Mouse (Mus musculus): ENCODE measurements around the gene Slc26a9.

DNA sequence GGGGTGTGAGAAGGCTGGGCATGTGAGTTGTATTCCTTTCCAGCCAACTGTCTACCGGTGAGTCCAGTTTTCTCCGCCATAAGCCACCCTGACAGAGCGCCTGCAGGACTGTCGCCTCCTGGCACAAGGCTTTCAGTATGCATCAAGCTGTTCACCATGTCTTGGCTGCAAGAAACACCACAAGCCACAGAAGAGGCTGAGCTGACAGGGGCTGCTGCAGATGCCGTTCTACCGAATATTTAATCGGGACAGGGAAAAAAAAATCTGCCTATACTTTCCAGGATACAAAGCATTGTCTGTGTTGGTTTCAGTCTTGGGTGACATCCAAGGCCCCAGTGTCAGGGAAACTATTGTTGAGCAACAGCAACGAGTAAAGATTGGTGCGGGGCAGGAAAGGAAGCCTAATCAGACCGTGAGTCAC is 8.1 kb downstream of the Slc26a9 start:
- no peak for TF ChIP-seq CTCF (IDR thresholded peaks at IDR 0.05; ENCODE audit: low read depth)
- TF ChIP-seq EP300 (optimal IDR thresholded peaks at IDR 0.05), result no peak
